Mouse (Mus musculus) olfactory bulb, adult 2 months (tissue): Measurements from ENCODE around the gene Fbxl20.

Experiments used
- CTCF ChIP-seq: fragments of 200-500 bp; IDR thresholded peaks from 2 replicates; pipeline ENCODE4 v1.5.1; 2012; ENCODE audit warnings: low read depth, mild to moderate bottlenecking, low read length, moderate library complexity; ENCODE audit not compliant: insufficient read depth
- POLR2A ChIP-seq: fragments of 200-500 bp; IDR thresholded peaks from 2 replicates; pipeline ENCODE4 v1.6.1; 2012; ENCODE audit warnings: mild to moderate bottlenecking, low read depth, low read length, moderate library complexity; ENCODE audit not compliant: insufficient read depth

GRCm38 (mm10) chr11:98077086-98077485, 73.1 kb downstream of the Fbxl20 start:
- TF ChIP-seq CTCF (no peak), POLR2A (no peak)
